Mouse (Mus musculus): Measurements from ENCODE around the gene Pou2f3.

Pou2f3 gene

DNA sequence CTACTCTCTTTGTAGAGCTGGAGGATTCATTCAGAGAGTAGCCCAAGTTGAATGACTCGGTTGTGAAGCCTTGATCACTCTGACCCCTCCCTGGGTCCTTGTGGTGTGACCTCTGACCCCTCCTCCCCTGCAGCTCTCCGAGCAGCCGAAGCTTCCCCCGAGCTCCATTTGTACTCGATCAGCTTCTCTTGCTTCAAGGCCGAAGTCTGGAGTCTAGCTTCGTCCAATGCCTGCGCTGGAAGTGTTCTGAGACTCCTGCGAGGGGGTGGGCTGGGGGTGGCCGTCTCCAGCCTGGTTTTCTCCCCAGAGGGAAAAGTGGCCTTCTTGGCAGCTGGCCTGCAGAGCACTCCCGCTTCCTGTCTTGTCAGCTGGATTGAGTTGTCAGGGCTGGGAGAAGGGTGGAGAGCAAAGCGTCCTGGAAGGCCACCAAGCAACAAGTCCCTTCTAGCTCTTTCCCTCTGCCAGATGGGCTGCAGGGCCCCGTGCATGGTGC, at the start of gene Pou2f3:
Pou2f3 (minus strand) TSS at position 180 of the 493 bp plus-strand sequence.
- DNase-seq, result peak; percentile 90 to 93

GRCm38 (mm10) chr9:43253271-43253681, 43.1 kb upstream of the Pou2f3 start:
- DNase-seq, result peak; percentile 83 to 88

- peak in 1 of 2 experiments; percentile 55 for DNase-seq
Observed at GRCm38 (mm10) chr9:43252790-43253189, 42.6 kb upstream of the Pou2f3 start.

DNA sequence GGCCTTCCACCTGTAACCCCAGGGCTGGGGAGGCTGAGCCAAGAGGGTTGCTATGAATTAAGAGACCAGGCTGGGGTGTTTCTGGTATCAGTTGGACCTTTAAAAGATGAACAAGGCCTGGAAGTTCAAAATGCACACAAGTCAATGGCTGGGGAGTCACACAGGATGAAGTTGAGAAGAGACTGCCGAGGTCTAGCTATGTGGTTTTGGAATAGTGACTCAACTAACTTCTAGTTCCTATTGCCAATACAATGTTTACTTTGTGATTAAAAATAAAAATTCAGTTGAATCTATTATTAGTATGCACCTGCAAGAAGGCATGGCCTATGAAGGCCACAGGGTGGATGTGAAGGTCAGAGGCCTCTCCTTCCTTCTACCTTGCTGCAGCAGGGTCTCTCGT, 41.6 kb upstream of the Pou2f3 start:
- no peak for DNase-seq

DNA sequence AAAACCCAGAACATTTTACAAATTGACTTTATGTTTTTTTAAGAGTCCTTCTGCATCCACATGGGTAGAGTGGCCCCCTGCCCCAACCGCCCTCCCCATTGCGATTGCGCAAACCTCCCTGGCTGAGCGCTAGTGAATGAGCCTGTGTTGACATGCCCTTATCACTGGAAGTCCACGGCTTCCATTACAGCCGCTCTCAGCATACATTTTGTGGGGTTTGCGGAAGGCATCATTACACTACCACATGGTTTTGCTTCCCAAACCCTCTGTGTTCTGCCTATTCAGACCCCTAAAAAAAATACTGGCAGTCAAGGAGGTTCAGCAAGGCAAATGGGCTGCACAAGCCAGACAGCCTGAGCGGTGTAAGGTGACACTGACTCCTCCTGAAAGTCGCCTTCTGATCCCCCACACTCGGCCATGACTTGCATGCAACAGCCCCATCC, 36.6 kb upstream of the Pou2f3 start:
- DNase-seq, result no peak

DNA sequence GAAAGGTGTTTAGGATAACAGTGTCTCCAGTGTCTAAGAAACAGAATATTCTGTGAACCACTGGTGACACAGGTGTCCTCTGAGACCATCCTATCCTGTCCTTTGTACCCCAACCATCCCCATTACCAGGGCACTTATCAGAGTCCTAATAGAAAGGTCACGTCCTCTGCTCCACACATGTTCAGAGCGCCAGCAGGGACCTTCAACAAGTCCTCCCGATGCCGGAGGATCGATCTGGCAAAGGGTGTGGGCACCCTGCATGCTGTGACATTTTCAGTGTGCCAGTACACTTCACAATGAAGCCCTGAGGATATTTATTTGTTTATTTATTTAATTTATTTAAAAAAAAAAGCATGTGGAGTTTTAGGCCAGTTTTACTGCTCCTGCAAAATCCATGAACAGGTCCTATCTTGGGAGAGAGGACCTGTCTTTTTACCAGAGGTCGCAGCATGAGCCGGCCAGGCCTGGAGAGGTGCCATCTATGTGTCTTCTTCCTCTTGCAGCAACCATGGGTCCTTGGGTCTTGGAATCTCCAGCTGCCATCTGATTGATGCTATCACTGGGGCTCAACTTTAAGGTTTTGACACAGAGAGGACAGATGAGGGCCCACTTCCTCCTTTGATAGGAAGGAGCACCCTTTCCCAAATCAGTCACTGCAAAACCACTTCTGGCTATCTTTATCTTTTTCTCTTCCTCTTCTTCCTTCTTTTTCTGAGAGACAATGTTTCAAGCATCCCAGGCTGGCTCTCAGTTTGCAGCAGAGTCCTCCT, 35.8 kb upstream of the Pou2f3 start:
- DNase-seq, result no peak

- no peak for DNase-seq
Observed at GRCm38 (mm10) chr9:43242432-43242831, 32.3 kb upstream of the Pou2f3 start.

DNA sequence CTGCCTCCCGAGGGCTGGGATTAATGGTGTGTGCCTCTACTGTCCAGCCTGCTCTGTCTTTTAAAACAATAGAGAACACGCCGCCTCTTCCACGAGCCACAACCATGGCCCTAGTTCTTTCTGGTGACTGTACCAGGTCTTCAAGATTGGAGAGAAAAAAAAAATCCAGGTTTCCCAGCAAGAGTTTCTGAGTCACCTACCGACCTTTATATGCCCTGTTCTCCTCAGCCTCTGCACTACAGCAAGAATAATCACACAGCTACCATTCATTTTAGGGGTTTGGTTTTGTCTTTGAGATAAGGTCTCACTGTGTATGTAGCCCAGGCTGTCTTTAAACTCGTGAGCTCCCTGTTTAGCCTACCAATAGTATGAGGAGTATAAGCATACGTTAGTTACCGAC, 31.8 kb upstream of the Pou2f3 start:
- DNase-seq, result no peak

GRCm38 (mm10) chr9:43241291-43241690, 31.1 kb upstream of the Pou2f3 start:
- DNase-seq, result no peak

DNA sequence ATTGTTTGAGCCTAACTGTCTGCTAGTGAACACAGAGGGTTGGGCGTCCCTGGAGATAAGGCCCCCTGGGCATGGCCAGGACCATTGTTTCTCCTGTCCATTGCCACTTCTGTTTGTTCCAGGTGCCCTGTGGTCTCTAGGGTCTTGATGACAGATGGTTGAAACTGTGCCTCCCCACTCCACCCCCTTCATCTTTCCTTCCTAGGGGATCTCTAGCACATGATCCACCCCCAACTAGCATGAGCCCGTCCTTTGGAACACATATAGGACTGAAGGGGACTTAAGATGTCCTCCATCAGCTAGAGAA, 30.4 kb upstream of the Pou2f3 start:
- no peak for DNase-seq

- DNase-seq, result peak; percentile 93 to 95
Observed at GRCm38 (mm10) chr9:43239712-43240593, 29.8 kb upstream of the Pou2f3 start, which contains the start of gene Oaf. TSS of gene Oaf (minus strand) at chr9:43239911.

GRCm38 (mm10) chr9:43238631-43239545, 28.7 kb upstream of the Pou2f3 start:
- peak; percentile 51 to 64 for DNase-seq

GRCm38 (mm10) chr9:43238167-43238566, 28.0 kb upstream of the Pou2f3 start:
- no peak for DNase-seq

- DNase-seq, result no peak
Observed at GRCm38 (mm10) chr9:43237111-43237775, 27.1 kb upstream of the Pou2f3 start.

DNA sequence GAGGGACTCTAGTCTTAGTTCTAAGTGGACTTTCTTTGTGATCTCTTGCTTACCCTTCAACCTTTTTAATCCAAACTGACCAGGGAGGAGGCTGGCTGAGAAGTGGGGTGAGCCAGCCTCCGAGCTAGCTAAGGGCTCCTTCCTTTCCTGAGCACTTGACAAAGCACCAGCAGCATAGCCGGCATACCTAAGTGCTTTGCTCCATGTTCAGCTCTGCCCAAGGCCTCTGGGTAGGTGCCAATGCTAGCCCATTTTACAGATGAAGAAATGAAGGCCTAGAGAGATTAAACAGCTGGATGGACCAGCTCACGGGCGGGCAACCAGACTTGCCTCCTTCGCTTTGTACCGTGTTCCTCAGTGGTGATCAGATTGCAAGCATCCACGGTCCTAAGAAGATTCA, 26.4 kb upstream of the Pou2f3 start:
- DNase-seq, result no peak

- no peak for DNase-seq
Observed at GRCm38 (mm10) chr9:43236106-43236505, 25.9 kb upstream of the Pou2f3 start.

GRCm38 (mm10) chr9:43235336-43235735, 25.2 kb upstream of the Pou2f3 start:
- DNase-seq, result peak; percentile 46 to 61

DNA sequence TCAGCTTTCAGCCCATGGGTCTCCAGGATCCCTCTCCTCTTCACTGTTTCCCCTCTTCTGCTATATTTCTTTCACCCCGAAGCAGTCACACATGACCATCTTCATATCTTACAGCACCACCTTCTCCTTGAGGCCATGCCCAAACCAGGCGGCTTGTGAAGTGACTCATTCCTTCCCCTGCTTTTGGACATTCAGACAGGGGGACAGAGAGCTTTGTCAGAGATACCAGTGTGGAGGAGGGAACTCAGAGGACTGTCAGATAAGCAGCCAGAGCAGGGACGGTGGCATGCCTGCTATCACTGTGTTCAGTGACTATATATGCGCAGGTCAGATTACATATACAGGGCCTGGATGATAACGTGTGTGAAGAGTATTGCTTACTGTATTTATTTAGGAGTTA, 24.3 kb upstream of the Pou2f3 start:
- DNase-seq, result no peak

DNA sequence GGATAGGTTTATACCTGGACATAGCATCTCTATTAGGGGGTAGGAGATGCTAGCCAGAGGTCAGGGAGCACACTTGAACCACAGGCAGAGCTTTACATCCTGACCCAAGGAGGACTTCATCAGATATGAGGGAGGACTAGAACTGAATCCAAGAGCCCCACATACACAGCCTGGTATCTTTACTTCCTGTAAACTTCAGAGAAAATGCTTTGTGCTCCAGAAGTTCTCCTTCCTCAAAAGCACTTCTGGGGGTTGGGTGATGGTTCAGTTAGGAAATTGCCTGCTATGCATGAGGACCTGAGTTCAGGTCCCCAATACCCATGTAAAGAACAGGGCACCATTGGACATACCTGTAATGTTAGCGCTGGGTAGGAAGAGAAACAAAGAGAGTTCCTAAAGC, 23.3 kb upstream of the Pou2f3 start:
- no peak for DNase-seq

GRCm38 (mm10) chr9:43233044-43233443, 22.9 kb upstream of the Pou2f3 start:
- DNase-seq, result no peak

GRCm38 (mm10) chr9:43232286-43232685, 22.1 kb upstream of the Pou2f3 start:
- no peak for DNase-seq

GRCm38 (mm10) chr9:43231805-43232204, 21.6 kb upstream of the Pou2f3 start:
- DNase-seq, result peak; percentile 40 to 52
